Mouse (Mus musculus) monocyte, adult 2 months (primary cell): Measurements from ENCODE around the gene Nhej1.

Experiments used
- DNase-seq, 2 experiments: peaks; one replicate each; pipeline ENCODE4 v3.0.0; 2022; ENCODE audit warnings: low spot score in 2 of 2, low read depth in 1 of 2

Nhej1 gene

DNA sequence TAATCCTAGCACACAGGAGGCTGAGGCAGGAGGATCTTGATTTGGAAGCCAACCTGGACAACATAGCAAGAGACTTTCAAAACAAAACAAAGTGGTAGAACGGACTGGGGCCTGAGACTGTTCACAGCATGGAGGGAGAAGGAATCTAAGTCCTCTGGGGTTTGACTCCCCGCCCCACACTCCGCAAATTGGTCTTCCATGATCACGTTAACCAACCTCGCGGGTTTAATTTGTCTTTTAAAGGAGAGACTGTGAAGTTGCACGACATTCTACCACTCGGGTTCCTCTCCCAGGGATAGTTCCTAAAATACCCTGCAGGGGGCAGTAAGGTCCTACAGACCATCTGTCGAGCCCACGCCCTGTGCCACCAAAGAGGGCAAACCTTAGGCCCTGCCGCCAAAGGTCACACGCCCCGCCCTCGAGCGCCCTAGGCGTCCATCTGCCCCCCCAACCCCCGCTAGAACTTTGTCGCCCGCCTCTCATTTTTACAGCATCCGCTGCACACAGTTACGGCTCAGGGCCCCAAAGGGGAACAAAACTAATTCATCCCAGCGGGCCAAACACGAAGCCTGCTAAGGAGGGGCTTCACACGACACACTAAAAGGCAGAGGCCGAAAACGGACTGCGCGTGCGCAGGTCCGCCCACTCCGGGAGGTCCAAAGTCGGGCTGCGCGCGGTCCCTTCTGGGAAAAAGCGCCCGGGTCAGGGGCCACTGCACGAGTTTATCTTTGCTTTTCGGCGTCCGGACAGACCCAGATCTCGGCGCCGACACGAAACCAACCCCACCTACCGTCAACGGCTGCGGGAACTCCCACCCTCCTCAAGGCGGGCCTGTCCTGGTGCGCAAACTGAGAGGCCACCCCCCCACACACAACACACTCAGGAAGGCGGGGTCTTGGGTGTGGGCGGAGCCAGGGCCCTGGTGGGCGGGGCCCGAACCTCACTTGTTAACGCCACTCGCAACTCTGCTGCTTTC is at the start of gene Nhej1:
Gene Nhej1 (minus strand): TSS at position 855 of the 976 bp plus-strand sequence.
- DNase-seq: peak; percentile 76 to 87

- DNase-seq: peak; percentile 78 to 90
These were observed 43.8 kb upstream of the Nhej1 start, which contains the start of gene Zfand2b for GRCm38 (mm10) chr1:75168472-75169464. Gene Zfand2b (plus strand): TSS chr1:75168646.

GRCm38 (mm10) chr1:75168093-75168471 is 43.1 kb upstream of the Nhej1 start:
- no peak for DNase-seq

GRCm38 (mm10) chr1:75160256-75160617 is 35.2 kb upstream of the Nhej1 start:
- DNase-seq: no peak

DNA sequence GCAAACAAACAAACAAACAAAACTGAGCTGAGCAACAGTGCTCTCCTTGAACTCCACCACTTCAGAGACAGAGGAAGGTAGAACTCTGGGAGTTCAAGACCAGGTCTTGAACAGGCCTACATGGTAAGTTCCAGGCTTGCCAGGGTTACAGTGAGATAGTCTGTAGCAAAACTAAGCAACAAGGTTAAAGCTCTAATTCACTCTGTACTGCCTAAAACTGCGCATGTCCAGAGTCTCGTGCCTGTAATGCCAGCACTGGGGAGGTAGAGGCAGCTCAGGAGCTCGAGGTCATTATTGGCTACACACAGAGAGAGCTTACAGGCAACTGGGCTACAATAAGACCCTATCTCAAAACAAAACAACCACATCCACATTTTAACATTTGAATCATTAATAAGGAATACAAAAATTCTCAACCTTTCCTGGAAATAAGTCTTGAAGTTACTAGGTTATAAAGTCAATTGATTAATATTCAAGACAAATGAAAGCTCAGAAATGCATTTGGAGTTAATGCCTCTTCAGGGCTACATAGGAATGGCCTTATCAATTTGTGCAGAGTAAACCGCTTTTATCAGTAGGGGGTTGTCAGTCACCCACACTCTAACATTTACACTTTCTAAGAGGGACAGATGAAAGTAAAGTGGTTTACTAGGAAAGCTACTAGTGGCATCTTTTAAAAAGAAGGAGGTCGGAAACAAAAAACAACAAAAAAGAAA is 34.7 kb upstream of the Nhej1 start:
- DNase-seq: no peak

DNA sequence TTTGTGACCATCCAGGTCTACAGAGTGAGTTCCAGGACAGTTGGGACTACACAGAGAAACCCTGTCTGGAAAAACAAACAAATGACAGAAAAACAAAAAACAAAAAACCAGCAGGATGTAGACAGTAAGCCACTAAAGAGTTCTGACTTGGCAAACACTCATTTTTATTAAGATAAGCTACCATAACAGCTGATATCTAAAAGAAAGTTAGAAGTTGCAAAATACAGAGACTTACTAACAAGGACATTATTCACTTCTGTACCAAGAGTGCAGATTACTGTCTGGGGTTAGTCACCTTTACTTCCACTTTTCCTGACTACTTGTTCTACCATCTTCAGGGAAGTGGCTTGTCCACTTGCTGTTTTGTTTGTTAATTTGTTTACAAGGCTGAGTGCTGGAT is 34.0 kb upstream of the Nhej1 start:
- DNase-seq: no peak

DNA sequence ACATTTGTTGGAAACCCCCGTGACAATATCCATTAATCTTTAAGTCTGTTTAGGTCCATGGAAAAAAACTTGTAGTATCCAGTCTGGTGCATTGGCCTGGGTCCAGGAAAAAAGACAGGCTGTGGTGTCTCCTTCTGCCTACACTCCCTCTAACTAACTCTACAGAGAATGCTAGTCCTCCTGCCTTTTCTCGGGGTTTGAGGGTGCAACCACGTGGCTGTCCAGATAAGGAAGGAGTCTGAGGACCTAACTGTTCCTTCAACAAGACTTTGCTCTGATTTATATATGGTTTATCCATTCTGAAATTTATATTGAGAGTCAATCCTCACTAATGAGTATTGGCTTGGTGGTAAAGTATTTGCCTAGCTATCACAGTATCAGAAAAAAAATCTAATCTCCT is 30.8 kb upstream of the Nhej1 start:
- no peak for DNase-seq

DNA sequence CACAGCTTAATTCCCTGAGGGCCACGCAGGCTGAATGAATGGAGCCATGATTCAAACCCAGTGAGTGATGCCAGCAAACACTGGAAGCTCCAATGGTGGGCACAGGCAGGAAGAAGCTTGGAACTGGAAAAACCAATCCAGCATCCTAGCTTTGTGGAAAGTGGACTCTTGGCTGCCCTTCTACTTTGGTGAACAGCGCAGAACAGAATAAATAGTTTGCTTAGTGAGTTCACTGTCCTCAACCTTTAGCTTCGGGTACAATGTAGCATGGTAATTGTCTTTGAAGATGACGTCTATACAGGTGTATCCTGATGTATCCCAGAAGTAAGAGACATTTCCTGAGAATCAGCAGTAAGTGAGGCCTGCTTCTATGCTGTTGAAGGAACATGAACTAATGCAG is 23.7 kb upstream of the Nhej1 start:
- DNase-seq: no peak

GRCm38 (mm10) chr1:75147411-75148135 is 22.6 kb upstream of the Nhej1 start:
- DNase-seq: no peak

DNA sequence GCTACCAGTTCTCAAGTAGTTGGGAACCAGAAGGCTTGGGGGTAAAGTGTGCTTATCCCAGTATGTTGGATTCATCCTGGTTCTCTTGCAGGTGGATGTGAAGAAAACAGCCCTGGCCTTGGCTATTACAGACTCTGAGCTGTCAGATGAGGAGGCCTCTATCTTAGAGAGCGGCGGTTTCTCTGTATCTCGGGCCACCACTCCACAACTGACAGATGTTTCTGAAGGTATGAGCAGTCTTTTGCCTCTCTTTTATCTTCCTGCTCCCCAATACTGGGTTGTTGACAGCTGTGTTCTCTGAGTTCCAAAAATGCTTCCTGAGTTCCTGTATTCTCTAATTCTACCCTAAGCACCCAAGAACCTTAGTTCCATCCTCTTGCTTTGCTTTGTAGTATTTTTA is 20.6 kb upstream of the Nhej1 start:
- no peak for DNase-seq

DNA sequence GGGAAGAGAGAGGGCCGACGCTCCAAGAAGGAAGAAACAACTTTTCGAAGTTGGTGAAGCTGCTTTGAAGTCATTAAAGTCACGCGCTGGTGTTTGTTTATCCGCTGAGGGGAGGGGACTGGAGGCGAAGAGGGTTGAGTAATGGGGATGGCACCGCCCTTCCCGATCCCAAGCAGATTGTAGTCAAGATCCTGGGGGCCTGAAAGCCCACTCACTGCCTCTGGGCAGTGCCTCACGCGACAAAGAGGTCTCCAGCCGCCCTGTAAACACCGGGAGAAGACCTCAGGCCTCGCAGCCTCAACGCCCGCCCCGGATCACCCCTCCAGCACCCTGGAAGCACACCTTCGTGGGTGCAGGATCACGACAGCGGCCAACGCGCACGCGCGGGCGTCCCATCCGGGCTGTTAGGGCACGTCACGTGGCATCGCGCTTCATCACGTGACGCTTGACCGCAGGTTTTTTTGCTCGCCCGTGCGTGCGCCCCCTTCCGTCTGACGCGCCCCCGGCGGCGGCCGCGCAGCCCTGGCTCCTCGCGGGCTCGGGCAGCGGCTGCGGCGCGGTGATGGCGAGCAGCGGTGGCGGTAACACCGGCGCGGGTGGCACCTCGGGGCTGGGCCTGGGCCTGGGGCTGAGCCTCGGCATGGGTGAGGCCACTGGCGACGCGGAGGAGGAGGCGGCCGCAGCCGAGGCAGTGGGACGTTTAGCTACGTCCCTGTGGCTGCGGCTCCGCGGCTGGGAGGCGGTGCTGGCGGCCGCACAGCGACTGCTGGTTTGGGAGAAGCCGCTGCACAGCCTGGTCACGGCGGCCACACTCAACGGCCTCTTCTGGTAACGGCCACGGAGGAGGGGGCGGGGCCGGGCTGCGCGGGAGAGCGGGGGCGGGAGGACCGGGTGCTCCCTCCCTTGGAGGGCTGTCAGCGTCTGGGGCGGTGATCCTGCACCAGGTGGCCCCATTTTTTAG is 17.6 kb upstream of the Nhej1 start, which contains the start of the genes Cnppd1 and Retreg2:
Gene Cnppd1 (minus strand): TSS at position 411 of the 961 bp plus-strand sequence.
Gene Retreg2 (plus strand): TSS at position 478 of the 961 bp plus-strand sequence.
- peak; percentile 80 to 95 for DNase-seq

GRCm38 (mm10) chr1:75141486-75142190 is 16.6 kb upstream of the Nhej1 start:
- DNase-seq: peak in 1 of 2 experiments; percentile 63

GRCm38 (mm10) chr1:75140601-75141190 is 15.7 kb upstream of the Nhej1 start:
- no peak for DNase-seq

DNA sequence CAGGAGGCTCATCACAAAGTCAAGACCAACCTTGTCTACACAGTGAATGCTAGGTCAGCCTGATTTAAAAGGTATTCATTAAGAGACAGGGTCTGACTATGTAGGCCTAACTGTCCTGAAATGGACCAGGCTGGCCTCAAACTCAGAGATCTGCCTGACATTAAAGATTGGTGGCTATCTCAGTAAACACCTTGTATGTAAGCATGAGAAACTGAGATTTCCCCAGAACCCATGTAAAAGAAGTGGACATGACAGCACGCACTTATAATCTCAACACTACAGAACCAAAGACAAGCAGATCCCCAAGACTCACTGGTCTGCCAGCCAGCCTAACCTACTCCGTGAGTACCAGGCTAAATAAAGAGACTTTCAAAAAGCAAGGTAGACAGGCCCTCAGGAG is 13.4 kb upstream of the Nhej1 start:
- DNase-seq: no peak

- no peak for DNase-seq
These were observed 11.7 kb upstream of the Nhej1 start for GRCm38 (mm10) chr1:75136730-75137129.

GRCm38 (mm10) chr1:75136293-75136692 is 11.3 kb upstream of the Nhej1 start:
- DNase-seq: no peak

GRCm38 (mm10) chr1:75133421-75134207 is 8.6 kb upstream of the Nhej1 start, which contains the start of gene Slc23a3:
Gene Slc23a3 (minus strand): TSS chr1:75133890.
- DNase-seq: no peak
